Mouse (Mus musculus): ENCODE data around the gene Ankrd27.

GRCm38 (mm10) chr7:35582719-35583118 is 3.3 kb upstream of the Ankrd27 start:
- TF ChIP-seq POLR2A (IDR thresholded peaks at IDR 0.05; ENCODE audit: control insufficient read depth, extremely low read depth, insufficient read depth, low read length, poor library complexity) (no peak), CTCF (IDR thresholded peaks at IDR 0.05; ENCODE audit: borderline replicate concordance, control insufficient read depth, extremely low read depth, insufficient read depth, low read length, poor library complexity) (no peak)
